Mouse (Mus musculus): Measurements from ENCODE around the gene Zc3h4.
"Not testable (repeated sequence)": the region's sequence is repeated elsewhere in the genome, so short reads cannot be mapped to it uniquely, and the experiment has no call there.

Gene Zc3h4

DNA sequence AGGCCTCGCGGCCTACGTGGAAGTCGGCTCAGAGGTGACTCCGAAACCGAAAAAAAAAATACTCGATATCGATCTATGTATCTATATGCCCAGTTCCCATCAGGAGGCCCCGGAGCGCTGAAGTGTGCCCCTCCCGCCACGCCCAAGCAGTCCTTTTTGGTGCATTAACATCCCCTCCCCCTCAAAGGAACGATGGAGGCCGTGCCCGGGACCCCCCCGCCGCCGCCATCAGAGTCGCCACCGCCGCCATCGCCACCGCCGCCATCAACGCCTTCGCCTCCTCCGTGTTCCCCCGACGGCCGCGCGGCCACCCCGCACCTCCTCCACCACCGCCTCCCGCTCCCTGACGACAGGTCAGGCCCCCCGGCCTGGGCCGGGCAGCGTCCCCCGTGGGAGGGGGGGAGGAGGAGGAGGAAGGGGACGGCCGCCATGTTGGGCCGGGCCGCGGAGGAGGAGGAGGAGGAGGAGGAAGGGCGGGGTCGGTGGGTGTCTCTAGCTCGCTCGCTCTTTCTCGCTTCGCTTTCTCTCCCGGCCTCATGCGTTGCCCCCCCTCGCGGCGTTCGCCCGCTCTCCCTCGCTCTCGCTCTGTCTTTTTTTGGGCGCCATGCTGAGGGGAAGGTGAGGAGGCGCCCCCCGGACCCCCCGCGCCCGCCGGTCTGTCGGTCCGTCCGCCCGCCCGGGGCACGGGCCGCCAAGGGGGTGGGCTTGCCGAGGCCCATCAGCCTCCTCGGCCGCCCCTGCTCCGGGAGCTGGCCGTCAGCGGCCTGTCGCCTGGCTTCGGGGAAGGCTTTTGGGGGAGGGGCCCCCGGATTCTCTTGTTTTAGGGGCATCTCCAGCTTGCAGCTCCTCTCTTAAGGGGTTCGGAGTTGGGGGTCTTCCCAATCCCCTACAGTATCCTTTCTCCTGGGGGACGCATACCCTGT lies at the start of gene Zc3h4:
Zc3h4 (plus strand) TSS at position 222 of the 923 bp plus-strand sequence.
- DNase-seq: peak; percentile 90 to 95

GRCm38 (mm10) chr7:16355854-16356594 lies 44.7 kb upstream of the Zc3h4 start:
- DNase-seq: no peak

DNA sequence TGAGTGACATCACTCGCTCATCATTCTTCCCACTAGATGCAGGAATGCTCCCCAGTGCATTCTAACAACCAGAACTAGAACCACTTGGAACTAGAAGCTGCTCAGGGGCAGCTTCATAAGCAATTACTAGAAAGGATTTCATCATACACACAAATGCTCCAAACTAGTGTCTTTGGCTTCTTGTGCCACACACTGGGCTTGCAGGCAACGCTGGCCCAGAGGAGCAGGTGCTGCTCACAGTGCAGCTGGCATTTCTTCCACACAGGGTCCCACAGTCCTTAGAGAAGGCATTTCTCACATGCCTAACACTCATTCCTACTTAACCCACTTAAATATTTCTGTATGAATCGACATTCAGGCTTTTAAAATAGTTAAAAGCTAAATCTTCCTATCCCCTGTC lies 43.1 kb upstream of the Zc3h4 start:
- DNase-seq: no peak

DNA sequence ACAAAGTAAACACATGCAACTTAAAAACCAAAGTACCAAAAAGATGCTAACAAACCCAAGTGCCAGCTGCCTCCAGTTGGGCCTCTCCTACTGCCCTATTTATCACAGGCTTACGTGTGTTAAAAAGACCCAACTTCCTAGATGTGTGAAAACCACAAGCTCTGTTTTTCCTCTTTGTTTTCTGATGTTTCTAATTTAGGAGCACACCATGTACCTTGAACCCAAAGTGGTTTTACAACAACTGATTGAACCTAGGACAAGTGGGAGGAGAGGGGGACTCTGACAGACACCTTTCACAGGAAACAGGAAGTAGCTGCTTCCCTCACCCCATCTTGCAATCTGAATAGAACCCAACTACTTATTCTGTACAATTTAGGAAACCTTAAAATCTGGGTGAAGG lies 36.4 kb upstream of the Zc3h4 start:
- DNase-seq: no peak

GRCm38 (mm10) chr7:16364901-16365500 lies 35.7 kb upstream of the Zc3h4 start:
- peak; percentile 28 to 51 for DNase-seq

- peak in 1 of 2 experiments; percentile 22 for DNase-seq
Measured at GRCm38 (mm10) chr7:16366133-16366646, 34.5 kb upstream of the Zc3h4 start.

DNA sequence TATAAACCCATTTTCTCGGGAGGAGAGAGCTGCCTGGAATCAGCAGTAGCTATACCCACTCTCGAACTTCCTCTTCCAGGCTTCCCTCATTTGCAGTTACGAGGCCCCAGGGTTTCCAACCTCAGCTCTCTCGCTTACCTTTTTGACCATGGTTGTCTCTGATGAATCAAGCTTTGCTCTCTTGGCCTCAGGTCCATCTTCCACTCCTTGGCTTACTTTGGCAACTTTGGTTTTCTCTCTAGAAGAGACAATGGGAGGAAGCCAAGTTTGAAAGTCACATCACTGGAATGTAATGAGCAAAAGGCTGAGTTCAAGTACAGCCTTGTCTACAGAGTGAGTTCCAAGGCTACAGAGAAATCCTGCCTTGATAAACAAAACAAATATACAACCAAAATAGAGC lies 34.0 kb upstream of the Zc3h4 start:
- DNase-seq: peak in 1 of 2 experiments; percentile 48

DNA sequence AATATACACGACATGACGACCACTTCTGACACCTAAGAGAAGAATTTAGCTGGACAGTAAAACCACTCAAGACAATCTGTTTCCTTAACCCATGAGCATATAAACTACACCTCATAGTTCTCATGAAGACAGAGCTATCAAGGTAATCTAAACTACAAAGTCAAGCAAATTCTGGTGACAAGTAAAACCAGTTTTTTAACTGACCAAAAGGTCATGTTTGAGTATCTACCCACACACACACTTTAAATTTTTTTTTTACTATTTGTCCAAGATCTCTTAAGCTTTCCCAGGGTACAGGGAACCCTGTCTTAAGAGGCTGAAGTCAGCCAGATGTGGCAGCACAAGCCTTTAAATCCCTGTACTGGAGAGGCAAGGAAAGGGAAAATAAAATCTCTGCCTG lies 31.9 kb upstream of the Zc3h4 start:
- no peak for DNase-seq

DNA sequence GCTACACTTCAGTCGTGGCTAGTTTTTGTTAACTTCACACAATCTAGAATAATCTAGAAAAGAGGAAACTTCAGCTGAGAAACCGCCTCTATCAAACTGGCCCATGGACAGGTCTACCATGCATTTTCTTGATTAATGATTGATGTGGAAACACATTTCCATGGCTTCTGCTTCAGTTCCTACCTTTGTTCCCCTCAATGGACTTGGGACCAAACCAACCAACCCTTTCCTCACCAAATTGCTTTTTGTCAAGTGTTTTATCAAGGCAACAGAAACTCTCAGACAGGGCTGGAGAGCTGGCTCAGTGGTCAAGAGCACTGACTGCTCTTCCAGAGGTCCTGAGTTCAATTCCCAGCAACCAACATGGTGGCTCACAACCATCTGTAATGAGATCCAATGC lies 30.1 kb upstream of the Zc3h4 start:
- peak; percentile 23 to 52 for DNase-seq

- no peak for DNase-seq
Measured at GRCm38 (mm10) chr7:16373719-16374118, 27.0 kb upstream of the Zc3h4 start.

DNA sequence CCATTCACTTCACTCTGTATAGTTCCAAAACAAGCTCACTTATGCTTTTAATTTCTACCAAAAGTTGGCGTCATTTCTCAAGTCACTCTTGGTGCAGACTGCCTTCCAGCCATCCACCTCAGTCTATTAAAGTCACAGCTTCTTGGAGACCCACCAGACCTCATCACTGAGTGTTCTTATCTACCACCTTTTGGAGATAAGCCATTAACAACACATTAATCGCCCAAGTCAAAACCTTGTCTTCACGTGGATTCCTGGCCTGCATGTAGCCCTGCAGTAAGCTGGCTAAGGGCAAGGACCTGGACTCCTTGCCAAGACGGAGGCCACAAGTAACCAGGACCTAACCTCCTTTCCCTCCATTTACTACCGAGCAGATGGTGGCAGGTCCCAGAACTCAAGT lies 25.7 kb upstream of the Zc3h4 start:
- DNase-seq: no peak

- peak; percentile 46 to 70 for DNase-seq
Measured at GRCm38 (mm10) chr7:16376505-16376904, 24.2 kb upstream of the Zc3h4 start.

DNA sequence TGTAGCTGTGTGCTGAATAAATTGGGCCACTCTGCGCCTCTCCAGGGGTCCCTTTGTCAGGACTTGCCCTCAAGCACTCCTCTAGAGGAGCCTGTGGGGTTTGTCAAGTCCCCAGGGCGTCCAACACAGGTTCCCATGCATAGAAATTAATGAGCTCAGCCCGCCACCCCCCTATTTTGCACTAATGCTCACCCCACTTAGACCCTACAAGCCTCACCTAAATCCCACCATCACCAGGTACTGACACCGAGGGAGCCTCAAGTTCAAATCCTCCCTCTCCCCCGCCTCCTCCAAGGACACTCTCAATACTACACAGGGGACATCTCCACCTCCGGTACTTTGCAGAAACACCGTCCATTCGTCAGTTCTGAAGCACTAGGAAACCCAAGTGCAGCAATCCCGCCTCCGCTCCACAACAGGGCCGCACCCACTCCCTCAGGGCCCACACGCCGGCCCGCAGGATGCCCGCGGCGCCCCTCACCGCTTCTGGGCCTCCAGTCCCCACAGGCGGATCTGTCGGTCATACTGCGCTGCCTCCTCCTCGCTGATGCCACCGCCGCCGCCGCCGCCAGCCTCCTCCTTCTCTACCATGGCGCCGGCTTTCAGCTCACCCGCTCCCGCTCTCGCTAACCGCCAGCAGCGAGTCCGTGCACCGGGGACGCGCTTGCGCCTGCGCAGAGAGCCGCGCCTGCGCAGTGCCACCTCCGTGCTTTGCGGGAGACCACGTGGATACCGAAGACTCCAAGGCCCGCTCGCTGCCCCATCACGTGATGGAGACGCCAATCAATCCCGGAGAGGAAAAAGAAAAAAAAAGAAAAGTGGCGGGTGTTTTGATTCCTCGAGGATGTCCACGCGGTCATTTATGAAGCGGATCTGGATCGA lies 13.3 kb upstream of the Zc3h4 start, which contains the start of gene Sae1:
Sae1 (minus strand) TSS at position 647 of the 882 bp plus-strand sequence.
- peak; percentile 95 to 99 for DNase-seq

DNA sequence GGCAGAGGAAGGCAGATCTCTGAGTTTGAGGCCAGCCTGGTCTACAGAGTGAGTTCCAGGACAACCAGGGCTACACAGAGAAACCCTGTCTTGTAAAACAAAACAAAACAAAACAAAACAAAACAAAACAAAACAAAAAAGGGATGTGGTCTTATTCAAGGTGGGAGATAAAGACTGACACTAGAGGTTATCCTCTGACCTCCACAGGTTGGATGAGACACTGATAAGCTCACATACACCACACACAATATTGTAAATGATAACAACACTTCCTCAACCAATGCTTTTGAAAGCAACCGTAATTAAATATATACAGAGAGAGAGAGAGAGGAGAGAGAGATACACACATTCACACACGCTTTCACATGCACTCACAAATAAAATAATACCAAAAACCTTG lies 10.8 kb upstream of the Zc3h4 start:
- not testable (repeated sequence) for DNase-seq

GRCm38 (mm10) chr7:16392923-16393322 lies 7.8 kb upstream of the Zc3h4 start:
- DNase-seq: no peak

GRCm38 (mm10) chr7:16395944-16396343 lies 4.8 kb upstream of the Zc3h4 start:
- DNase-seq: peak; percentile 31 to 66

GRCm38 (mm10) chr7:16397465-16397864 lies 3.2 kb upstream of the Zc3h4 start:
- DNase-seq: no peak

DNA sequence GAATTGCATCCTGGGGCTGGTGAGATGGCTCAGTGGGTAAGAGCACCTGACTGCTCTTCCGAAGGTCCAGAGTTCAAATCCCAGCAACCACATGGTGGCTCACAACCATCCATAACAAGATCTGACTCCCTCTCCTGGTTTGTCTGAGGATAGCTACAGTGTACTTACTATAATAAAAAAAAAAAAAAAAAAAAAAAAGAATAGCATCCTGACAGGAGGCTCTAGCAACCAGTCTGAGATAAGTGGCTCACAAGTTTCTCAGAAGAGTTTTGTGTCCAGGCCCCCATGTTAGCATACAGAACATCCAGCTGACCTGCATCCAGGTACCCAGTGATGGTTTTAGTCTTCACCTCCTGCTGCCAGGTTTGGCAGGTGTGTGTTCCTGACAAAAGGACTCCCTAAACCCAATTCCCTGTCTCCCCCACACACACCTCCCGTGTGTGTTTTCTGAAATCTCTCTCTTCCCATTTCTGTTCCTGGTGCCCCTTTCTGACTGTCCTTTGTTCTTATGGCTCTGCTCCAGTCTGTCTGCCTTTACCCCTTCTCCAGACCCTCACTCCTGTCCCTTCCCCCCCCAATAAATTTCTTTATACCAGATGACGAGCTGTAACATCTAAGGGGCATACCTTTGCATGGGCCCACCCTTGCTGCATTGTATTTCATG lies 2.2 kb upstream of the Zc3h4 start:
- DNase-seq: no peak

- peak; percentile 94 to 96 for DNase-seq
Measured at GRCm38 (mm10) chr7:16399098-16399819, 1.5 kb upstream of the Zc3h4 start.

DNA sequence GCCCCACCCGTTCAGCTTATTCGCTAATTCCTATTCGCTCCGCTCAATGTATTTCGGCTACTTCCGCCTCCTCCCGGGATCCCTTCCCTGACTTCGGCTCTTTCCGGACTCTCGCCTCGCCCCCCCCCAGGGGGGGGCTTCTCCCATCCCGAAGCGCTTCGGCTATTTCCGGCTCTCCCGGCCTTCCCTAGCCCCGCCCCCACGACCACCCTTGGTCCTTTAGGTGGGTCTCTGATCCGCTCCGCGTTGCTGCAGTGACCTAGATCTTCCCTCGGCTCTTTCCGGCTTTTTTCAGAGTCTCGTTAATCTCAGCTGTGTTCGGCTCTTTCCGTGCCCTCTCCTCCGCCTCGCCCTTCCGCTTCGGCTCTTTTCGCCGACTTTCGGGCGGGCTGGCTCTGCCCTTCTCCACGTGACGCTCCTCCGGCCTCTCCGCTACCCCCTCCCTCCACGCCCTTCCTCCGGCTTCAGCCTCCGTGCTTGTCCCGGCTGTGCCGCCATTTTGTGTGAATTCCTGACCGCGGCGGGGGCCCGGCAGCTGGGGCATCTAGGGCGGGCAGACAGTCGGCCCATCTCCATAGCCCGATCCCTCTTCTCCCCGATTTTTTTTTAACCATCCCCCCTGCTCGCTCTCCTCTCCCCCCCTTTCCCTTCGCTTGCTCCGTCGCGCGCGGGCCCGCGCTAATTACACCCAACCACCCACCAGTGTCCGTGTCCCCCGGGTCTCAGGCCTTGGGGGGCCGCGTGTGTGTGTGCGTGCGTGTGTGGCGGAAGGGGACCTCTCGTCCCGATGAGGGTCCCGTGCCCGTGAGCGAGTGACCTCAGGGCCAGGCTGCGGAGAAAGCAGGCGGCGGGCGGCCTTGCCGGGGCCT lies 656 bp upstream of the Zc3h4 start:
- peak; percentile 99 for DNase-seq

Data from kidney, postnatal 25 days (tissue).